Mouse (Mus musculus): ENCODE measurements around the gene Dync1i2.

Dync1i2 gene

DNA sequence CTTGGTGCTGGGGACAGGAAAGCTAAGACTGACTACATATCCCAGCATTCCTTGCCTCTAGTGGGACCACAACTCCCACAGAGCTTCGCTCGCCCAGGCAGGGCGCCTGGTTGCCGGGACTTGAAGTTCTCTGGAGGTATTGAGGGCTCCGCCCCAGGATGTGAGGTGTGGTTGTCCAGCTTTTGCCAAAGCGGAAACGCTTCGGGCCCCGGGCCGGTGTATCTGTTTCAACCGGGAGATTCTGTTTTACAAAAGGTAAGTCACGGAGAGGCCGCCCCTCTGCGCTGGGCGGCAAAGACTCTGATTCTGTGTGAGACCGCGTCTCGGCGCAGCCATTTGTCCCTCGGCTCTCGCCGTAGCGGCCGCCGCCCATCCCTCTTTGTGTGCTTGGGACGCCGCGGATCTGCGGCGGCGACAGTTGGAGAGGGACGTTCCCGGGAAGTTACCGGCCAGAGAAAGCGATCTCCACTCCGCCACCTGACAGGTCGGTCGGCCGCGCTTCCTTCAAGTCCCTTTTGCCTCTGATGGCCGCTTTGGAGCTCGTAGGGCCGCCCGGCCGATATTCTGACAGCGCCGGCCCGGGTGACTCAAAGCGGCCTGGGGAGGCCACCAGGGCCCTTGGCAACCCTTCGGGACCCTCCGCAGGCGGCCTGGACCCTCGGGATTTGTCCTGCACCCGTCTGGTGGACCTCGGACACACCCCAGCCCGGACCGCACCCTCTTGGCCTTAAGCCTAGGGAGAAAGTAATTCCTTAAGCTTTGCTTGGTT is at the start of gene Dync1i2:
Dync1i2 (plus strand) TSS at position 116 of the 769 bp plus-strand sequence.
- peak; percentile 94 to 98 for DNase-seq (ENCODE audit: inconsistent age in 2 of 2, low spot score in 1 of 2)

- no peak for DNase-seq (ENCODE audit: inconsistent age in 2 of 2, low spot score in 1 of 2)
Measured at GRCm38 (mm10) chr2:71162831-71163621, 48.5 kb upstream of the Dync1i2 start.

DNA sequence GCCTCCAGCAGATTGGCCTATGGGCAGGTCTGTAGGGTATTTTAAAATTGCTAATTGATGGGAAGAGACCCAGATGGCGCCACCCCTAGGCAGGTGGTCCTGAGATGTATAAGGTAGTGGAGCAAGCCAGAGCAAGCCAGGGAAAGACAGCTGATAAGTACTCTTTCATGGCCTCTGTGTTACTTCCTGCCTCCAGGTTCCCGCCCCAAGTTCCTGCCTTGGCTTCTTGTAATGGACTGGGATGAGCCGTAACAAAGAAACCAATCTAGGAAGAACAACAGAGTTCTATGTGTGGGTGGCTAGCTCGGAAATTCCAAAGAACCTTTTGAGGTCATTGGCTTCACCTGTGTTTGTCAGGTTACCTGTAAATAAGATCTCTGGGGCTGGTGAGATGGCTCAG is 44.3 kb upstream of the Dync1i2 start:
- DNase-seq (ENCODE audit: inconsistent age in 2 of 2, low spot score in 1 of 2), result no peak

DNA sequence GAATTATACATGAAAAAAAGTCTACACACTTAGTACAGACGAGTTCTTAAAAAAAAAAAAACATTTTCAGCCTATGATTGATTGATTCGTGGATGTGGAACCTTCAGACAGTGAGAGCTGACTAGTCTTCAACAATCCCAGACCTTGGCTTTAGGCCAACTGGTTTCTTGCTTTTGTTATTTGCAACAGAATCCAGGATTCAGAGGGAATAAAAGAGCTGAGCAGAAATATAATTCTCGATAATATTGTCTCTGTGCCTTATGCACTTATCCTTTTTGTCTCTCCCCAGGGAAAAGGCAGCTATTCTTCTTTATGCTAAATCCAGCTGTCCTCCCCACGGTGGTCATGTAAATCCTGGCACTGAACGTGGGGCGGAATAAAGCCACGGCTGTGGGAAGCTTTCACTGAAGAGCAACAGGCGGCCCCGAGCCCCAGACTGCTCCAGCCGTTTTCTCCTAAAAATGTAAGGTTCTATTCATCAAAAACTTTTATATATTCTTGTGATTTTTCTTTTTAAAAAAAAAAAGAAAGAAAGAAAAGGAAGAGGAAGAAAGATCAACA is 43.0 kb upstream of the Dync1i2 start:
- DNase-seq (ENCODE audit: inconsistent age in 2 of 2, low spot score in 1 of 2), result peak in 1 of 2 experiments; percentile 47

GRCm38 (mm10) chr2:71173031-71173430 is 38.5 kb upstream of the Dync1i2 start:
- DNase-seq (ENCODE audit: inconsistent age in 2 of 2, low spot score in 1 of 2), result no peak

GRCm38 (mm10) chr2:71176329-71177249 is 34.9 kb upstream of the Dync1i2 start:
- no peak for DNase-seq (ENCODE audit: inconsistent age in 2 of 2, low spot score in 1 of 2)

DNA sequence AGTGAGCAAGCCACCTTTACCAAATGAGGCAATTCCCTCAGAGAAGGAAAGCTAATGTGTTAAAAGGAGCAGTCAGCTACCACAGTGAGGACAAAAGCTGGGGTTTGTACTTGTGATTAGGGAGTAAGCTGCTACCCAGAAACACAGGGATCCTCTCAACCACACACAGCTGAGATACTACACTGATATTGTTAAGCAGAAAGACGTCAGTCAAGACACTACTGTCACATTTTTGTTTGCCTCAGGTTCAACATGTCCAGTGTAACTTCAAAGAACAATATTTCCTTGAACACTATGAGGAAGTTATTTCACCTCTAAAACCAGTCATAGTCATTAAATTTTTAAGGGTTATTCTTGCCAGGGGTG is 34.3 kb upstream of the Dync1i2 start:
- no peak for DNase-seq (ENCODE audit: inconsistent age in 2 of 2, low spot score in 1 of 2)

GRCm38 (mm10) chr2:71177760-71178159 is 33.7 kb upstream of the Dync1i2 start:
- no peak for DNase-seq (ENCODE audit: inconsistent age in 2 of 2, low spot score in 1 of 2)

- DNase-seq (ENCODE audit: inconsistent age in 2 of 2, low spot score in 1 of 2), result no peak
Measured at GRCm38 (mm10) chr2:71179716-71180115, 31.8 kb upstream of the Dync1i2 start.

- DNase-seq (ENCODE audit: inconsistent age in 2 of 2, low spot score in 1 of 2), result peak in 1 of 2 experiments; percentile 27
Measured at GRCm38 (mm10) chr2:71180566-71181217, 30.8 kb upstream of the Dync1i2 start.

DNA sequence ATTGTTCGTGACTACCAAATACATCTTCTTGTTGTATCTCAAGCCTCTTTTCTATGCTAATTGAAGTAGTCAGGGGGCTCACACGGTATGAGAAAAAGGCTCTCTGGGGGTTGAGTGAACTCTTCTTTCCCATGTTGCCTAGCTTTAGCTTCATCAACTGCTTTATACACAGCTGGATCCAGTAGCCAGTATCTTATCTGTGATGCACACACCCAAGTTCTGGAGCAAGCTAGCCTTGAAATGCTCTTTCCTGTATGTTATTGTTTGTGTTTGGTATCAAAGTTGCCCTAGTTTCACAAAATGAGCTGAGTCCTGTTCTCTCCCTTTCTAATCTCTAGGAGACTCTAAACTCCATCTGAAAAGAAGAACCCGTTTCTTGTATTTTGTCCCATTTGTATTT is 23.6 kb upstream of the Dync1i2 start:
- no peak for DNase-seq (ENCODE audit: inconsistent age in 2 of 2, low spot score in 1 of 2)

DNA sequence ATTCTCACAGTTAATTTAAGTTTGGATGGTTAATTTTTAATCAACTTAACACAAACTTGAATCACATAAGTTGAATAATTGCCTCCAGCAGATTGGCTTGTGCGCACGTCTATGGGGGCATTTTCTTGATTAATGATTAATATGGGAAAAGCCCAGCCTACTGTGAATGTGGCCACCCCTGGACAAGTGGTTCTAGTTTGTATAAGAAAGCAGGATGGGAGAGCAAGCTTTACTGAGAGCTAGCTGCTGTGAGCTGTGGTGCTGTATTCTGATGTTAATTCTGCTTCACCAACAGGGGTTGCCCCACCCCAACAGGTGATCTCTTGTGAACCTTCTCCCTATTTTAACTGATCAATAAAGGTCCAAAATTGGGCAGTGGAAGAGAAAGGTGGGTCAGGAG is 22.6 kb upstream of the Dync1i2 start:
- no peak for DNase-seq (ENCODE audit: inconsistent age in 2 of 2, low spot score in 1 of 2)

GRCm38 (mm10) chr2:71191391-71192194 is 19.9 kb upstream of the Dync1i2 start:
- DNase-seq (ENCODE audit: inconsistent age in 2 of 2, low spot score in 1 of 2), result no peak

DNA sequence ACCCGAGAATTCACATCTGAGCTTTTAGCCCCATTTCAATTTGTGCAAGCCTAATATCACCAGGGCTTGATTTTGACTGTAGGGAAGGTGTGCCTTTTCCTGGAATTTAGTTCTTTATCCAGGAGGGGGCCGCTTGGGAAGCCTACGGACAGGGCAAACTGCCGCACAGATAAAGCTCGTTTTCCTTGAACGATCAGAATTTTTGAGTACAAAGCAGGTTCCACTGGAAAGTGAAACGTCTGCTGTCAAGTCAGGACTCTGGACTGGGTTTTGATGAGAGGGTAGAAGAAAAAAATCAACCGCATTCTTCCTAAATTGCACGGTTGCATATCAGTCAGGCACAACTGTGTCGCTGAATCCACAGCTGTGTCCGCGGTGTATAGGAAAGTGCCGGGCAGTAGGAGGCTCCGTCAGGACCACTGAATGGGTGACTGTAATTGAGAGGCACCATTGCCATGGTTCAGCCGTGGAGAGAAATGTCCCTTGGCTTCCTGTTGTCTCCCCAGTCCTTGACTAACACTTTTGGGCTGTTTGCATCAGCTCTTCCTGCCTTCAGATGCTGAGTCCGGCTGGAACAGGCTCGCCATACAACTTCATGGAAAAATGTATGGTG is 19.2 kb upstream of the Dync1i2 start:
- DNase-seq (ENCODE audit: inconsistent age in 2 of 2, low spot score in 1 of 2), result no peak

DNA sequence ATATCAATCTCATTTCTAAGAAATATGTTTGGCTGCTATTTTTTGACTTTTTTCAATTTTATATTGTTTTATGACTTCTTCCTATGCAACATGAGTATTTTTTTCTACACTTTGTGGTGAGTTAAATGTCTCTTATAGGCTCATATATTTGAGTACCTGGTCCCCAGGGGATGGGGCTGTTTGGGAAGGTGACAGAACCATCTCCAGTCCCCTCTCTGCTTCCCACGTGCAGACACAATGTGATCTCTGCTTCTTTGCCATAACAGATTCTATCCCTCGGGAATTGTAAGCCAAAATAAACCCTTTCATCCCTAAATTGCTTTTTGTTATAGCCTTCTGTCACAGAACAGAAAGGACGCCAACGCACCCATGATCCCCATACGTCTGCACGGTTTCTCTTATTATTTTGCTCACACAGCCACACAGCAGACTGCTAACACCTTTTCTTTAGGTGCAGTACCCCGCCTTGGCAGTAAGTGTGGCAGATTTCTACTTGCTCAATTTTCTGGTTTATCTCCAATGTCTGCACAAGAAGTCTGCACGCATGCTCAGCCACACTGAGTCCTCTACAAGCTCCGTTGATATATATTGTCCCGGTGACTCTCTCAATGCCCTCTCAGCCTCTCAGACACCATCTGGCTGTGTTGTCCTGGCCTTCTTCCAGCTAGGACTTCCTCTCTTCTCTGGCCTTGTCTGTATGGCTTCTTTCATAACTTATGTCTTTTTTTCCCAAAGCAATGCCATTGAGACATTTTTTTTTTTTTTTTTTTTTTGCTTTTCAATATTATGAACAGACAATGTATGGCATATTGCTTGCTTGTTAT is 17.2 kb upstream of the Dync1i2 start:
- DNase-seq (ENCODE audit: inconsistent age in 2 of 2, low spot score in 1 of 2), result no peak

- no peak for DNase-seq (ENCODE audit: inconsistent age in 2 of 2, low spot score in 1 of 2)
Measured at GRCm38 (mm10) chr2:71196947-71197346, 14.6 kb upstream of the Dync1i2 start.

GRCm38 (mm10) chr2:71198907-71199306 is 12.6 kb upstream of the Dync1i2 start:
- DNase-seq (ENCODE audit: inconsistent age in 2 of 2, low spot score in 1 of 2), result no peak

DNA sequence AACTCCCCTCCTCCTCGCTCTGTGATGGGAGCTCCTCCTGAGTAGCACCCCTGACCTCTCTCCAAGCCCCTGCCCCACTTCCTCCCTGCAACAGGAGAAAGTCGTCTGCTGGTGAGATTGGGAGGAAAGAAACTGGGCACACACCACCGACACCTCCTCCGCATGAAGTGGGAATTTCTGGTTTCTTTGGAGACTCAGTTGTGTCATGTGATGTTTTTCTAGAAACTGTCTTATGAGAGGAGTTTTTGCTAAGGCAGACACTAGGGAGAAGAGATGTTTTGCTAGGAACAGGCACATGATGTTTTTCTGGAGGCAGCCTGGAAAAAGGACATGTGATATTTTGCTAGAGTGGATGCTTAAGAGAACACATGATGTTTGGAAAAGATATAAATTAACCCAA is 11.0 kb upstream of the Dync1i2 start:
- DNase-seq (ENCODE audit: inconsistent age in 2 of 2, low spot score in 1 of 2), result no peak

Measured in adrenal gland, adult (tissue).